8 mouse cellular contexts compared by ENCODE assay signal in genomic region chr14:79503371-79504075, GRCm38 (mm10). TPM values are rescaled to one million over a fixed set of nuclear protein-coding genes. Genes with fewer than 3 reads are reported as not detected.
A peak's percentile ranks its signal among the peaks of the same experiment; 100 is the strongest.
DNase-seq lines count a peak whose midpoint lies in the region; ATAC-seq and TF ChIP-seq lines count a peak whose summit lies in the region.
"Had no signal": no experiment of that assay in that cellular context is flagged by ENCODE, and none has a peak within 500 bp of the region (broad histone marks: within the 10 kb centered on the region; RNA-seq: fewer than 3 reads in every experiment).

No protein-coding gene starts in this region.

- H3K27me3 ChIP-seq in neural tube, embryonic 13.5 days: no peaks in the 10 kb centered on the region
- H3K27me3 ChIP-seq in neural tube, embryonic 15.5 days (replicated peaks): no peaks in the 10 kb centered on the region
- H3K27me3 ChIP-seq: midbrain, embryonic 12.5 days had no signal

- TF ChIP-seq POLR2A in embryonic fibroblast, embryonic 13.5 days (IDR thresholded peaks at IDR 0.05; ENCODE audit: low read depth, low read length): no peak

- H3K4me1 ChIP-seq in neural tube, embryonic 13.5 days (replicated peaks): peaks cover 8% of the 10 kb centered on the region; the same call in 1 of the 2 replicates
- H3K4me1 ChIP-seq in embryonic fibroblast, embryonic 13.5 days (ENCODE audit: control insufficient read depth, insufficient read depth, low read length): peaks cover 13% of the 10 kb centered on the region
- H3K4me1 ChIP-seq in neural tube, embryonic 15.5 days: no peaks in the 10 kb centered on the region
- H3K4me1 ChIP-seq: midbrain, embryonic 12.5 days had no signal

- 61% methylated on average over 5 of the region's 5 CpGs for WGBS in neural tube, embryonic 13.5 days
- 64% methylated on average over 5 of the region's 5 CpGs for WGBS in neural tube, embryonic 15.5 days

- H3K4me2 ChIP-seq in neural tube, embryonic 13.5 days: no peak overlapping the region
- no peak overlapping the region for H3K4me2 ChIP-seq in neural tube, embryonic 15.5 days
- H3K4me2 ChIP-seq: midbrain, embryonic 12.5 days had no signal

- no peaks in the 10 kb centered on the region for H3K36me3 ChIP-seq in neural tube, embryonic 13.5 days
- H3K36me3 ChIP-seq in neural tube, embryonic 15.5 days: no peaks in the 10 kb centered on the region
- H3K36me3 ChIP-seq: midbrain, embryonic 12.5 days had no signal

- H3K9ac ChIP-seq in neural tube, embryonic 13.5 days: no peak overlapping the region
- H3K9ac ChIP-seq in neural tube, embryonic 15.5 days (replicated peaks): no peak overlapping the region
- H3K9ac ChIP-seq: midbrain, embryonic 12.5 days had no signal

- H3K9me3 ChIP-seq in neural tube, embryonic 13.5 days: no peaks in the 10 kb centered on the region
- no peaks in the 10 kb centered on the region for H3K9me3 ChIP-seq in neural tube, embryonic 15.5 days (replicated peaks)
- H3K9me3 ChIP-seq: midbrain, embryonic 12.5 days had no signal

- TF ChIP-seq CTCF in embryonic fibroblast, embryonic 13.5 days (IDR thresholded peaks at IDR 0.05; ENCODE audit: borderline replicate concordance, insufficient read depth, low read length): 0 out of 2 replicates have a peak, but pooled peaks have one; percentile 4

- H3K4me3 ChIP-seq in neural tube, embryonic 13.5 days: no peak overlapping the region
- no peak overlapping the region for H3K4me3 ChIP-seq in embryonic fibroblast, embryonic 13.5 days (ENCODE audit: insufficient read depth, low read length)
- no peak overlapping the region for H3K4me3 ChIP-seq in neural tube, embryonic 15.5 days (replicated peaks)
- H3K4me3 ChIP-seq: midbrain, embryonic 12.5 days had no signal

- DNase-seq in neural tube, embryonic 10.5 days (ENCODE audit: extremely low spot score, low spot score): no peak
- DNase-seq in kidney, adult 9 months: peak; percentile 59
- no peak for DNase-seq in frontal cortex, postnatal 10 days (ENCODE audit: low spot score in 2 of 2)
- DNase-seq in thymus, postnatal 0 days (ENCODE audit: low spot score): no peak

- no peak for ATAC-seq in neural tube, embryonic 13.5 days (ENCODE audit: low read depth)
- no peak for ATAC-seq in neural tube, embryonic 15.5 days (ENCODE audit: low FRiP score)

- H3K27ac ChIP-seq in neural tube, embryonic 13.5 days (replicated peaks): peak overlapping the region; percentile 25; the same call in 1 of the 2 replicates
- H3K27ac ChIP-seq in embryonic fibroblast, embryonic 13.5 days (ENCODE audit: insufficient read depth, low read length): peak overlapping the region; percentile 76
- peak overlapping the region; percentile 51; the same call in 1 of the 2 replicates for H3K27ac ChIP-seq in neural tube, embryonic 15.5 days (replicated peaks)
- H3K27ac ChIP-seq: midbrain, embryonic 12.5 days had no signal

RNA-seq across cellular contexts. Expression of gene Wbp4, which starts 22.2 kb away (rescaled TPM):
- 45.1 and 47.8 TPM in 2 replicates for polyA plus RNA-seq in neural tube, embryonic 13.5 days (2015; fragmentation: Nextera tagmentation; extraction: Ambion mirVana)
- 43.9 and 54.1 TPM in 2 replicates for polyA plus RNA-seq in embryonic fibroblast, embryonic 13.5 days (2011; ENCODE audit: insufficient read length, low read depth, missing spikeins)
- 40.0 and 41.8 TPM in 2 replicates for polyA plus RNA-seq in neural tube, embryonic 15.5 days (2015; fragmentation: Nextera tagmentation; extraction: Ambion mirVana)
- polyA plus RNA-seq in thymus, postnatal 0 days (2015; fragmentation: Nextera tagmentation; extraction: Ambion mirVana): 45.7 and 49.9 TPM in 2 replicates

RNA-seq across cellular contexts. Expression of gene Elf1, which starts 22.5 kb away (rescaled TPM):
- 4.3 and 4.6 TPM in 2 replicates for polyA plus RNA-seq in neural tube, embryonic 13.5 days (2015; fragmentation: Nextera tagmentation; extraction: Ambion mirVana)
- polyA plus RNA-seq in embryonic fibroblast, embryonic 13.5 days (2011; ENCODE audit: insufficient read length, low read depth, missing spikeins): 27.8 and 31.1 TPM in 2 replicates
- polyA plus RNA-seq in neural tube, embryonic 15.5 days (2015; fragmentation: Nextera tagmentation; extraction: Ambion mirVana): 2.5 and 9.7 TPM in 2 replicates
- polyA plus RNA-seq in thymus, postnatal 0 days (2015; fragmentation: Nextera tagmentation; extraction: Ambion mirVana): 86.6 and 108 TPM in 2 replicates

RNA-seq across cellular contexts. Expression of gene Kbtbd6, which starts 51.9 kb away (rescaled TPM):
- polyA plus RNA-seq in neural tube, embryonic 13.5 days (2015; fragmentation: Nextera tagmentation; extraction: Ambion mirVana): 1.6 and 1.8 TPM in 2 replicates
- 0.62 and 1.7 TPM in 2 replicates for polyA plus RNA-seq in embryonic fibroblast, embryonic 13.5 days (2011; ENCODE audit: insufficient read length, low read depth, missing spikeins)
- polyA plus RNA-seq in neural tube, embryonic 15.5 days (2015; fragmentation: Nextera tagmentation; extraction: Ambion mirVana): 1.6 and 2.2 TPM in 2 replicates
- polyA plus RNA-seq in thymus, postnatal 0 days (2015; fragmentation: Nextera tagmentation; extraction: Ambion mirVana): 5.6 and 6.6 TPM in 2 replicates

Comparison
In these comparisons a context has a peak if more than half of its experiments do, and no peak if none do; other contexts are left out.
1. H3K27ac ChIP-seq: peak in every context shown above with its lines; median percentile 76 in embryonic fibroblast, embryonic 13.5 days; 51 in neural tube, embryonic 15.5 days; 25 in neural tube, embryonic 13.5 days.